Mouse (Mus musculus) olfactory bulb, adult 2 months (tissue): ENCODE measurements around the gene Sec16b. TPM values are rescaled to one million over a fixed set of nuclear protein-coding genes. Genes with fewer than 3 reads are reported as not detected.

Source experiments
- H3K27ac ChIP-seq: fragments of 200-500 bp; 2 replicates; pipeline ENCODE4 v1.5.1; 2012; ENCODE audit warnings: low read depth, low read length; ENCODE audit not compliant: insufficient read depth
- H3K4me1 ChIP-seq: fragments of 200-500 bp; 2 replicates; pipeline ENCODE4 v1.6.1; 2012; ENCODE audit warnings: low read length; ENCODE audit not compliant: control insufficient read depth, insufficient read depth
- H3K4me3 ChIP-seq: fragments of 200-500 bp; 2 replicates; pipeline ENCODE4 v1.5.1; 2012; ENCODE audit warnings: mild to moderate bottlenecking, low read depth, low read length, moderate library complexity; ENCODE audit not compliant: insufficient read depth
- CTCF ChIP-seq: fragments of 200-500 bp; IDR thresholded peaks from 2 replicates; pipeline ENCODE4 v1.5.1; 2012; ENCODE audit warnings: low read depth, mild to moderate bottlenecking, low read length, moderate library complexity; ENCODE audit not compliant: insufficient read depth
- POLR2A ChIP-seq: fragments of 200-500 bp; IDR thresholded peaks from 2 replicates; pipeline ENCODE4 v1.6.1; 2012; ENCODE audit warnings: mild to moderate bottlenecking, low read depth, low read length, moderate library complexity; ENCODE audit not compliant: insufficient read depth
- WGBS: fragments of 180-500 bp; shearing (Covaris S2); methylation state at CpG from one replicate; pipeline ENCODE4 v1.1.7; 2018; 5-methylcytosine and 5-hydroxymethylcytosine counted together
- polyA plus RNA-seq: library from polyadenylated mRNA; stranded (reverse); fragments of >200 nt; gene quantifications from 2 replicates; pipeline ENCODE4 v1.2.4, GENCODE M21; 2012; ENCODE audit warnings: low replicate concordance; ENCODE audit not compliant: missing spikeins, insufficient read depth, insufficient read length

The Sec16b gene
- polyA plus RNA-seq, 1 experiment: not detected

GRCm38 (mm10) chr1:157567819-157568218 is 61.3 kb downstream of the Sec16b start:
- H3K4me1 ChIP-seq: no peaks in the 10 kb centered on the region; the same call in 1 of the 2 replicates
- WGBS: 87% methylated on average over 8 of the region's 8 CpGs
- H3K4me3 ChIP-seq: no peak overlapping the region
- TF ChIP-seq POLR2A (no peak), CTCF (no peak)
- H3K27ac ChIP-seq: no peak overlapping the region

- WGBS: 95% methylated on average over 5 of the region's 5 CpGs
- no peak for TF ChIP-seq POLR2A
- TF ChIP-seq CTCF: no peak
- no peaks in the 10 kb centered on the region; the same call in 1 of the 2 replicates for H3K4me1 ChIP-seq
- H3K27ac ChIP-seq: no peak overlapping the region
- H3K4me3 ChIP-seq: no peak overlapping the region
Observed at GRCm38 (mm10) chr1:157569263-157570090, 62.9 kb downstream of the Sec16b start.

- Histone ChIP-seq H3K4me1 (peaks cover 3% of the 10 kb centered on the region; the same call in 1 of the 2 replicates), H3K4me3 (no peak overlapping the region), H3K27ac (no peak overlapping the region)
- 89% methylated on average over 3 of the region's 3 CpGs for WGBS
- TF ChIP-seq CTCF (no peak), POLR2A (no peak)
Observed at GRCm38 (mm10) chr1:157575316-157575715, 68.8 kb downstream of the Sec16b start.

- TF ChIP-seq POLR2A (no peak), CTCF (no peak)
- no peak overlapping the region for H3K4me3 ChIP-seq
- no peak overlapping the region for H3K27ac ChIP-seq
- WGBS: 60% methylated on average over 8 of the region's 8 CpGs
- peaks cover 3% of the 10 kb centered on the region; the same call in 1 of the 2 replicates for H3K4me1 ChIP-seq
Observed at GRCm38 (mm10) chr1:157578336-157578735, 71.8 kb downstream of the Sec16b start.

- no peaks in the 10 kb centered on the region for H3K4me1 ChIP-seq
- 72% methylated on average over 5 of the region's 5 CpGs for WGBS
- TF ChIP-seq POLR2A: no peak
- TF ChIP-seq CTCF: no peak
- no peak overlapping the region for H3K27ac ChIP-seq
- no peak overlapping the region for H3K4me3 ChIP-seq
Observed at GRCm38 (mm10) chr1:157586556-157586955, 80.0 kb downstream of the Sec16b start.

- no peak overlapping the region for H3K27ac ChIP-seq
- no peak for TF ChIP-seq POLR2A
- no peak for TF ChIP-seq CTCF
- H3K4me1 ChIP-seq: no peaks in the 10 kb centered on the region
- H3K4me3 ChIP-seq: no peak overlapping the region
- WGBS: 79% methylated on average over 2 of the region's 2 CpGs
Observed at GRCm38 (mm10) chr1:157592039-157592438, 85.5 kb downstream of the Sec16b start.

- H3K4me1 ChIP-seq: no peaks in the 10 kb centered on the region
- 89% methylated on average over 5 of the region's 5 CpGs for WGBS
- TF ChIP-seq POLR2A: no peak
- no peak for TF ChIP-seq CTCF
- no peak overlapping the region for H3K4me3 ChIP-seq
- H3K27ac ChIP-seq: no peak overlapping the region
Observed at GRCm38 (mm10) chr1:157594561-157594960, 88.0 kb downstream of the Sec16b start.

GRCm38 (mm10) chr1:157595165-157595564 is 88.6 kb downstream of the Sec16b start:
- no peak for TF ChIP-seq CTCF
- TF ChIP-seq POLR2A: no peak
- WGBS: 85% methylated on average over 9 of the region's 9 CpGs
- Histone ChIP-seq H3K27ac (no peak overlapping the region), H3K4me3 (no peak overlapping the region), H3K4me1 (no peaks in the 10 kb centered on the region)

GRCm38 (mm10) chr1:157604513-157604912 is 98.0 kb downstream of the Sec16b start:
- TF ChIP-seq CTCF: no peak
- no peak for TF ChIP-seq POLR2A
- H3K27ac ChIP-seq: no peak overlapping the region
- no peak overlapping the region for H3K4me3 ChIP-seq
- 85% methylated on average over 5 of the region's 5 CpGs for whole genome bisulfite sequencing
- H3K4me1 ChIP-seq: no peaks in the 10 kb centered on the region

Other genes starting within 250 kb of the Sec16b start
- gene Rasal2, start 94.1 kb upstream of the Sec16b start, polyA plus RNA-seq: not detected in 2 replicates
- not detected in 2 replicates for gene Cryzl2, start 48.2 kb upstream of the Sec16b start, polyA plus RNA-seq